Mouse (Mus musculus): ENCODE results near the gene Csf3r.

GRCm38 (mm10) chr4:126090101-126090847, 65.9 kb downstream of the Csf3r start:
- no peak for TF ChIP-seq POLR2A (IDR thresholded peaks at IDR 0.05; ENCODE audit: low read depth, low read length)
- TF ChIP-seq CTCF (IDR thresholded peaks at IDR 0.05; ENCODE audit: borderline replicate concordance, insufficient read depth, low read length), result no peak
